Mouse (Mus musculus) cerebellum, adult (tissue): ENCODE measurements around the gene Tnfrsf26.
A peak's percentile ranks its signal among the peaks of the same experiment; 100 is the strongest.
"Not testable (repeated sequence)": the region's sequence is repeated elsewhere in the genome, so short reads cannot be mapped to it uniquely, and the experiment has no call there.

Experiments used
- ATAC-seq: cut with Nextera tagmentation; 2 replicates; pipeline ENCODE4 v1.9.2; 2017; ENCODE audit warnings: mild to moderate bottlenecking, moderate library complexity, mixed read lengths; ENCODE audit not compliant: insufficient number of reproducible peaks, low FRiP score, low TSS enrichment

Gene Tnfrsf26

GRCm38 (mm10) chr7:143628540-143628939 lies at the start of gene Tnfrsf26:
Tnfrsf26 (minus strand) TSS chr7:143628722.
- no peak for ATAC-seq

DNA sequence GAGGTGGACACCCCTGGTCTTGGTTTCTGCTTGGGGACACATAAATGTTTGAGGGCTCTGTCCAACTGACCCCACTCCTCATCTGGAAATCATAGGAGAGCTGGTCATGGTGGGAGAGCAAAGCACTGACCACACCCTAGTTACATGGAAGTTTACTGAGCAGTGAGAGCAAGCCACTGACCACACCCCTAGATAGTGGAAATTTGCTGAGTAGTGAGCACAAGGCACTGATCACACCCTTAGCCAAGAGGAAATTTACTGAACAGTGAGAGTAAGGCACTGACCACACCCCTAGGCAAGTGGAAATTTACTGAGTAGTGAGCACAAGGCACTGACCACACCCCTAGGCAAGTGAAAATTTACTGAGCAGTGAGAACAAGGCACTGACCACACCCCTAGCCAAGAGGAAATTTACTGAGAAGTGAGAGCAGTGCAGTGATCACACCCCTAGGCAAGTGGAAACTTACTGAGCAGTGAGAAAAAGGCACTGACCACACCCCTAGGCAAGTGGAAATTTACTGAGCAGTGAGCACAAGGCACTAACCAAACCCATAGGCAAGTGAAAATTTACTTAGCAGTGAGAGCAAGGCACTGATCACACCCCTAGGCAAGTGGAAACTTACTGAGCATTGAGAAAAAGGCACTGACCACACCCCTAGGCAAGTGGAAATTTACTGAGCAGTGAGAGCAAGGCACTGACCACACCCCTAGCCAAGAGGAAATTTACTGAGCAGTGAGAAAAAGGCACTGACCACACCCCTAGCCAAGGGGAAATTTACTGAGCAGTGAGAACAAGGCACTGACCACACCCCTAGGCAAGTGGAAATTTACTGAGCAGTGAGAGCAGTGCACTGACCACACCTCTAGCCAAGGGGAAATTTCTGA lies 38.1 kb upstream of the Tnfrsf26 start:
- ATAC-seq = no peak

GRCm38 (mm10) chr7:143663470-143663869 lies 34.9 kb upstream of the Tnfrsf26 start:
- ATAC-seq = no peak

- no peak for ATAC-seq
Observed at GRCm38 (mm10) chr7:143660797-143661196, 32.3 kb upstream of the Tnfrsf26 start.

GRCm38 (mm10) chr7:143649769-143650346 lies 21.3 kb upstream of the Tnfrsf26 start:
- not testable (repeated sequence) for ATAC-seq

DNA sequence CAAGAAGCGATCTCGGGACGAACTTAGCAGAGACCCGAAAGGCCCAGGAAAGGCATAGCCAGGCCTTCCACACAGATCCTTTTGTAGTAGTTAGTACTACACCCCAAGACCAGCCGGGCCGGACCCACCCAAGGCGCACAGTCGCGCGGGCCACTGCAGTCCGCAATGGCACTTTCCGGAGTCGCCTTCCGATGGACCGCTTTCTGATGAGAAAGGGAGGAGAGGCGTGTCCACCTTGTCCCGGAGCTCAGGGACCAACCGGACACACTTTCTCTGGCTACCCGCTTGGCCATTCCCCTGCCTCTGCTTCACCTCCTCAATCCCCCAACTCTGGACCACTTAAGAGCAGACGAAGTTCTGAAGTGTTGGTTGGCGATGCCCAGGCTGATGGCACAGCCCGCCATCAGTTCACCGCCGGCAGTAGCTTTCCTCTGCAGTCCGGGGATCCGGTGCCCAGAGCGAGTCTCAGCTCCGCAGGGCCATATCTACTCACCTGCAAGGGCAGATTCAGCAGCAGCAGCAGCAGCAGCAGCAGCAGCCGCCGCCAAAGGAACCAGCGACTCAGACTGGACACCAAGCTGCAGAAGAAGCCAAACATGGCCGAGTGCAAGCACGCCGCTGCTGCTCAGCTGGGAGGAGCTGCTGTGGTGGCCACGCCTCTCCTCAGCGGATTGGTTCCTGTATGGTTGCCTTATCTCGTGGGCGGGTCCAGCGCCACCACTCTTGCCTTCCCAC lies 20.7 kb upstream of the Tnfrsf26 start, which contains the start of gene Tnfrsf22:
Gene Tnfrsf22 (minus strand): TSS at position 628 of the 735 bp plus-strand sequence.
- ATAC-seq = peak; percentile 61; the same call in 1 of the 2 replicates

- ATAC-seq = not testable (repeated sequence)
Observed at GRCm38 (mm10) chr7:143643949-143644348, 15.4 kb upstream of the Tnfrsf26 start.

DNA sequence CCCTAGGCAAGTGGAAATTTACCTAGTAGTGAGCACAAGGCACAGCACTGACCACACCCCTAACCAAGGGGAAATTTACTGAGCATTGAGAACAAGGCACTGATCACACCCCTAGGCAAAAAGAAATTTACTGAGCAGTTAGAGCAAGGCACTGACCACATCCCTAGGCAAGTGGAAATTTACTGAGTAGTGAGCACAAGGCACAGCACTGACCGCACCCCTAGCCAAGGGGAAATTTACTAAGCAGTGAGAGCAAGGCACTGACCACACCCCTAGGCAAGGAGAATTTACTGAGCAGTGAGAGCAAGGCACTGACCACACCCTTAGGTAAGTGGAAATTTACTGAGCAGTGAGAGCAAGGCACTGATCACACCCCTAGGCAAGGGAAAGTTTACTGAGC lies 8.2 kb upstream of the Tnfrsf26 start:
- ATAC-seq = no peak

- no peak for ATAC-seq
Observed at GRCm38 (mm10) chr7:143631503-143631902, 3.0 kb upstream of the Tnfrsf26 start.

DNA sequence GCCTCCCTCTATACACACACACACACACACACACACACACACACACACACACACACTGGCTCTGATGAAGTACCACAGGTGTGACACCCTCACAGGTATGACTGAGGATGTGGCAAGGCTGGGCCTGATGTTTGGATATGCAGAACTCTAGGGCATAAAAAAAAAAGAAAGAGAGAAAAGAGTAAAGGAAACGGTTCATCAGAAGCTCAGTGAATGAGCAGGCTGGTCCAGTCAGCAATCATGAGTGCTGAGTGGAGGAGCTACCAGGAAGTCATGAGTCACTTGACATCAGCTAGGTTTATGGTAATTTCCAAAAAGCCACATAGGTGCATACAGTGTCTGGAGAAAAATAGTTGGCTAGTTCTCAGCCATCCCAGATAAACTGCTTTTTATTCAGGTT lies 979 bp upstream of the Tnfrsf26 start:
- ATAC-seq = no peak

GRCm38 (mm10) chr7:143627555-143628286 lies 801 bp downstream of the Tnfrsf26 start:
- no peak for ATAC-seq

GRCm38 (mm10) chr7:143626178-143626577 lies 2.3 kb downstream of the Tnfrsf26 start:
- ATAC-seq = no peak

DNA sequence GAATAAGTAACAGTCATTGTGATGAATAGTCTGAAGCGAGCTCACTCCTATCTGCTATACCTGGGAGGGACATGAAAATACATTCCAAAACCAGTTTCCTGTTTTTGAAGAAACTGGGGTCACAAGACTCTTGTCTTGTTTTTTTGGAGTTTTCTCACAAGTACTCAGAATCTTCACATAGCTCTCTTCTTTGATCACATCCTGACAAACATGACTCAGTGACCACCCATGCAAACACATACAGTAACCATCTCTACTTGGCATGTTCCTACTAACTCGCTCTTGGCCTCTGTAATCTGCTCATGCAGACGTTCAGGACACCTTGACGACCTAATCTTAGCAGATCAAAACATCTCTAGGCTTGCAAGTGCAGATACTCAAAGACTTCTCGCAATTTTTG lies 3.4 kb downstream of the Tnfrsf26 start:
- no peak for ATAC-seq

GRCm38 (mm10) chr7:143624561-143624960 lies 4.0 kb downstream of the Tnfrsf26 start:
- ATAC-seq = no peak

GRCm38 (mm10) chr7:143620951-143621350 lies 7.6 kb downstream of the Tnfrsf26 start:
- ATAC-seq = no peak

DNA sequence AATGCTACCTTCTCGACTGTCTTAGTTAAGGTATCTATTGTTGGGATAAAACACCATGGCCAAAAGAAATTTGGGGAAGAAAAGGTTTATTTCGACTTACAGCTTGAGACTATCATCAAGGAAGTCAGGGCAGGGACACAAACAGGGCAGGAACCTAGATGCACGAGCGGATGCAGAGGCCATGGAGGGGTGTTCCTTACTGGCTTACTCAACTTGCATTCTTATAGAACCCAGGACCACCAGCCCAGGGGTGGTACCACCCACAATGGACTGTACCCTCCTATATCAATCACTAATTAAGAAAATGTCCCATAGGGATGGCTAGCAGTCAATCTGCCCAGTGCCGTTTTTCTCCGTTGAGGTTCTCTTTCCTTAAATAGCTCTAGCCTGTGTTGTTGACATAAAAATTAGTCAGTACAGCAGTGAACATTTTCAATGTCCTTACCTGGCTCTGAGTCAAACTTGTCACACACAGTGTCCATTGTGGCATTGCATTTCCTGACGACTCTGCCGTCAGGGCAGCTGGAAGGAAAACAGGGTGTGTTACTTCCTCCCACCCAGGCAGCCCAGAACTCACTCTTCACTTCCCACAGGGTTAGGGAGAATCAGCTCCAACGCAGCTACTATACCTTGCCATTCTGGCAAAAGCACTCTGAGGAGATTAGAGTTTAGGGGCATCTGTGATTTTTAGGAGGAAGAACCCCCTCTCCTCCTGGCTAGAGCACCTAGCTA lies 14.0 kb downstream of the Tnfrsf26 start:
- ATAC-seq = no peak

DNA sequence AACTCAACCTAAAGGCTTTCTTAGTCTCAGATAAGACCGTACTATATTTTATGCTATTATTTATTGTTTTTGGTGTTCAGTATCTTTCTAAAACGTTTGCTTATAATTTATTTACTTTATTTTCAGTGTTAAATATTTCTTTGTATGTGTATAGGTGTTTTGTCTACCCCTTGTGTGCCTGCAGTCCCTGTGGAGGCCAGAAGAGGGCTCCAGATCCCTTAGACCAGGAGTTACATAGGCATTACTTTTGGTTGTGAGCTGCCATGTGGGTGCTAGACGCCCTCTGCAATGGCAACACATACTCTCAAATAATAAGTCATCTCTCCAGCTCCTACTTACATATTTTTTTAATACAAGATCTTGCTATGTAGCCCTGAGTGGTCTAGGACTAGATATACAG lies 16.3 kb downstream of the Tnfrsf26 start:
- no peak for ATAC-seq

- ATAC-seq = no peak
Observed at GRCm38 (mm10) chr7:143605321-143605720, 23.2 kb downstream of the Tnfrsf26 start.

DNA sequence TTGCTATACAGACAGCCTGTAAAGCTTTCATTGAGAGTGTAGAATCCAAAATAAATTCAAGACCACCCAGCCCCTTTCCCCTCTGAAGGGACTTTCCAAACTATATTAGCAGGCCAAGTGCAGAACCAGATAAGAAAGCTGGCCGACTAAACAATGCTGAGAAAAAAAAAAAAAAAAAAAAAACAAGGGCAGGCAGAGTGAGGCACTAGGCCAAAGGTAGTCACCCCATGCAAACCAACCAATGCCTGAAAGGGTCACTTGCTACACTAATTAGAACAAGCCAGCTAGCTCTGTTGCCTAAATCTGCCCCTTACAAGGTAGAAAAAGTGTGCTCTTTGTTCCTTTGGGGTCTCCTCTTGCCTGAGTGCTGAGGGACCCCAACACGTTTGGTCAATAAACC lies 23.6 kb downstream of the Tnfrsf26 start:
- no peak for ATAC-seq

DNA sequence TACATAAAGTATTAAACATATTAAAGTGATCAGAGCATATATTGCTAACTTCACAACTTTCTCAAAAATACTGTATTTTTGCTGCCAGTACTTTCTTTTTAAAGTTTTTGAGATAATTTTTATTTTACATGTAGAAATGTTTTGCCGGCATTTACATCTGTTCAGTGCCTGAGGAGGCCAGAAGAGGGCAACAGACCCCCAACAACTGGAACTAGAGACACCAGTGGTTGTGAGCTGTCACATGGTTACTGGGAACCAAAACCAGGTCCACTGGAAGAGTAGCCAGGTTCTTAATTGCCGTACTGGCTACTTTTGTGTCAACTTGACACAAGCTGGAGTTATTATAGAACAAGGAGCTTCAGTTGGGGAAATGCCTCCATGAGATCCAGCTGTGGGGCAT lies 26.8 kb downstream of the Tnfrsf26 start:
- ATAC-seq = no peak
